Mouse (Mus musculus): Measurements from ENCODE around the gene Uck2.

The Uck2 gene

DNA sequence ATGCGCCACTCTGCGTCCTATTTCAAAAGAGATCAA lies at the start of gene Uck2:
Gene Uck2 (minus strand): TSS at position 1 of the 36 bp plus-strand sequence.
- DNase-seq (ENCODE audit: low spot score), result no peak

DNA sequence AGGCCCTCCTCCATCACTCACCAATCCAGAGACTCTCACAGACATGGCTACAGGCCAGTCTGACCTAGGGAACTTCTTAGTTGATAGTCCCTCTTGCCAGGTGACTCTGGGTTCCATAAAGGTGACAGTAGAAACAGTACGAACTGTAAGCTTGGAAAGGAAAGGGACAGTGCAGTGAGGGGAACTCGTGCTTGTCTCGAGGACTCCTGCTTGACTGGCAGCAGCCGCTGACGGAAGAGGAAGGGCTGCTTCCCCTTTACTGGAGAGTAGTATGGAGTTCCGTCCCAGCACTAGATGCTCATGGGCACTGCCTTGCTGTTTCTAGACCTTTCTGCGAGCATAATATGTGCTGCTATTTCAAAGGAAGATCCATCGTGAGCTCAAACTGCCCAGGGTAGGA lies 46.0 kb upstream of the Uck2 start:
- DNase-seq (ENCODE audit: low spot score), result no peak

DNA sequence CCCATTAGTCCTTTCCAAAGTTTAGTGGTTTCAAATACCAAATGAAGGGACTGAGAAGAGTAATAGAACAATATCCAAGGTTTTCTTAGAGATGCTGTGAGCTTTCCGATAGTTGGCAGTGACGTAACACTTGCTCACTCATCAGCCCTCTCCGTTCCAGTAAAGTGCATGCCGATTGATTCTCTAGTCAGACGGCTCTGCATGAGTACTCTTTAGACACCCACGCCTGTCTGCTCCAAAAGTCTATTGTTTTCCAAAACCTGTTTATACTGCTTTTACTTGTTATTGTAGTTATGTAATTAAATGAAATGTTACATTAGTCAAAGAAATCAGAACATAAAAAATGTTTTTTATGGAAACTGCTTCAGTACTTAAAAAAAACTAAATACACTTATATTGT lies 43.7 kb upstream of the Uck2 start:
- no peak for DNase-seq (ENCODE audit: low spot score)

DNA sequence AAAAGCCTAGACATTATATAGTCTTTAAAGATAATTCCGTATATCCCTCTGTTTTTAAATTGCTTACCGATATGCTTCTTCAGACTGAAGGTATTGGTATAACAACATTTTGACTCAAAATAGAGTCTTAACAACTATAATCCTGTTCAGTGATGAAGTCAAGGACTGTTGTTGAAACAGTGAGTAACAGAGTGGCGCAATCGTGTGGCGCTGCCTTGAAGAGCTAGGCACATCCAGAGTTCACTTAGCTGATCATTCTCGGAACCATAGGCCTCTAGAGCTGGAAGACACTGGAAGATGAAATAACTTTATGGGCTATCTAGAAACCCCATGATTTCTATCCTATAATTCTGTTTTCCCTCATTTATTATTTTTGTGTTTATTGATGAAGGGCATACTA lies 36.6 kb upstream of the Uck2 start:
- no peak for DNase-seq (ENCODE audit: low spot score)

DNA sequence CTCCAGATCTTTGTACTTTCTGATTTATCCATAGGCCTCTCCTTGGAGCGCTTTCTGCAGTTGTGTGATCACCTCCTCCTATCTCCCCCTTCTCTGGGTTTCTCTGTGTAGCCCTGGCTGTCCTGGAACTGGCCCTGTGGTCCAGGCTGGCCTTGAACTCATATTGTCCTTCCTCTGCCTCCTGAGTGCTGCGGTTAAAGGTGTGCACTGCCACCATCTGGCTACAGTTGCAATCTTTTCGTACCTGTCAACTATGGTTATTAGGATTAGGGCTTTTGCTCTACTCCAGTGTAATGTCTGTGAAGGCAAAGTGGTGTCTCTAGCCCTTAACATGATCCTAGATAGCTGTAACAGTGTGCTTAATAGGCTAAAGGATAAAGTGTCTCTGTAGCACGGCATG lies 28.1 kb upstream of the Uck2 start:
- DNase-seq (ENCODE audit: low spot score), result no peak

DNA sequence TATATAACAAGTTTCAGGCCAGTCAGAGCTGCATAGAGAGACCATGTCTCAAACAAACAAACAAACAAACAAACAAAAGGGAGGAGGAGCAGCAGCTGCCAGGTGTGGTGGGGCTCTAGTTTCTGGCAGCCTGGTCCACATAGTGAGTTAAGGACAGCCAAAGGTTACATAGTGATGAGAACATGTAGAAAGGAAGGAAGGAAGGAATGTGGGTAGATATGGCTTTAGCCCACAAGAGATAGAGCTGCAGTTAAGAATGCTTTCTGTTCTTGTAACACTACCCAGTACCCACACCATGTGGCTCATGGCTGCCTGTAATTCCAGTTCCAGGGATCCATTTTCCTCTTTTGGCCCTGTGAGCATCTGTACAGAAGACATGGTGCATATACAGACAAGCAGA lies 27.2 kb upstream of the Uck2 start:
- DNase-seq (ENCODE audit: low spot score), result no peak

DNA sequence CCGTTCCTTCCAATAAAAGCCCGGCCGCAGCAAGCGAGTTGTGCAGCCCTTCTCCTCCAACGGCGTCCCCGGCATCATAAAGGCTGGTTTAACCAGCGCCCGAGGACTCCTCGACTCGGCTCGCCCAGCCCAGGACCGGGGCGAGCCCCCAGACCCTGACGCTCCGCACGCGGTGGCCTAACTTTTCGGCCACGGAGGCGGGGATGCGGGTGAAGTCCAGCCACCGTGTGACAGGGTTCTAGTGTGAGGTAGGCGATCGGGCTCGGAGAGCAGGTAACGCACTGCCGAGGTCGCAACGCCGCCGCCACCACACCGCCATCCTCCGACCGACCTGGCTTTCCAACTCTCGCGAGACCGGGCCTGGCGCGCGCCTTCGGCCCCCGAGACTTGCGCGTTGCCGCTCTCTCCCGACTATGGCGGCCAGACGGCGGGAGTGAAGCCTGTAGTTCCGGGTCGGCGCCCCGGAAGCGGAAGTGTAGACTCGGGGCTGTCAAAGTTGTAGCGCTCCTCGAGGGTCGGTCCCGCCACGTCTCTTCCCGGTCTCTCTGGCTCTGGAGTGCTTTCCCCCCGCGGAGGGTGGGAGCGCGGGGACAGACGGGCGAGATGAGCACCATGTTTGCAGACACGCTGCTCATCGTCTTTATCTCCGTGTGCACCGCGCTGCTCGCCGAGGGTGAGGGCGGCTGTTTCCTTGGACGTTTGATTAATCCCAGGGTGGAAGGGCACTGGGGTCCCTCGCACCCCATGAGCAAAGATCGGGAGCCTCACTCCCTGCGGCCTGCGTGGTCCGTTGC lies 23.3 kb upstream of the Uck2 start, which contains the start of gene Tmco1:
Gene Tmco1 (plus strand): TSS at position 118 of the 794 bp plus-strand sequence.
- peak; percentile 97 for DNase-seq (ENCODE audit: low spot score)

DNA sequence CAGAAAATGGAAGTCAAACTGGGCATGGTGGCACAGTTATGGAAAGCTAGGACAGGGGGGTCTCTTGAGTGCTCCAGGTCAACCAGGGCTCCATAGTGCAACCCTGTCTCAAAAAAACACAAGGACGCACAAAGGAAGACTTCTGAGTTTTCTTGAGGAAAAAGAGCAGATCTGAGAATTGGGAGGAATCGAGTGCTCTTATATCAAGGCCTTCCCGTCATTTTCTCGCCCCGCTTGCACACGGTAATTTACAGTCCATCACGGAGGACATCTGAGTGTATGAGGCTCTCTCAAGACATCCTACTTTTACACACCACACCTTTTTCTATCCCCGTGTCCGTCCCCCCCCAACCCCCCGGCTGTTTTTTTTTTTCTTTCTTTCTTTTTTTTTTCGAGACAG lies 22.6 kb upstream of the Uck2 start:
- DNase-seq (ENCODE audit: low spot score), result no peak

DNA sequence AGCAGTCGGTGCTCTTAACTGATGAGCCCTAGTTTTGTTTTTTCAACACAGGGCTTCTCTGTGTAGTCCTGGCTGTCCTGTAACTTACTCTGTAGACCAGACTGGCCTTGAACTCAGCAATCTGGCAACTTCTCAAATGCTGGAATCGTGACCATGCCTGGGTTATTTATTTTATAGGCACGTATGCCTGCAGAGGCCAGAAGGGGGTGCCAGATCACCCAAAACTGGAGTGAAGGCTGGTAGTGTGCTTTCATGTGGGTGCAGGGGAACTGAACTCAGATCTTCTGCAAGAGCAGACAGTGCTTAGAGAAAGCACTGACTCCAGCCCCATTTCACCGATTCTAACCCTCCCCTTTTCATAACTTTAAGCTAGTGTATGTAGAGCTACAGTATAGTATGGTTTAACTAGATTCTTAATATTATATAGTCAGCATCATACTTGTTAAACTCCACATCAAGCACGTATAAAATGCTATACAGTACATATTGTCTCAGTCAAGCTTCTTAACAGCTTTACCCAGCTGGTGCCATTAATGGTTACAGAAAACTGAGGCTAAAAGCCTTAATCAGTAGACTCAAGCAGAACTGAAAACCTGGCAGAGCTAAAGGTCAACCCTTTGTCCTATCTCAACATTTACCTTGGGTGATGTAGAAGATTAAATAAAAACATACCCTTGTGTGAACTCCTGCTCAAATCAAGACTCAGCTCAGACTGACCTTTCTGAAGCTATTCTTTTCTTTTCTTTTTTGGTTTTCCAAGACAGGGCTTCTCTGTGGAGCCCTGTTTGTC lies 21.5 kb upstream of the Uck2 start:
- peak; percentile 15 for DNase-seq (ENCODE audit: low spot score)

DNA sequence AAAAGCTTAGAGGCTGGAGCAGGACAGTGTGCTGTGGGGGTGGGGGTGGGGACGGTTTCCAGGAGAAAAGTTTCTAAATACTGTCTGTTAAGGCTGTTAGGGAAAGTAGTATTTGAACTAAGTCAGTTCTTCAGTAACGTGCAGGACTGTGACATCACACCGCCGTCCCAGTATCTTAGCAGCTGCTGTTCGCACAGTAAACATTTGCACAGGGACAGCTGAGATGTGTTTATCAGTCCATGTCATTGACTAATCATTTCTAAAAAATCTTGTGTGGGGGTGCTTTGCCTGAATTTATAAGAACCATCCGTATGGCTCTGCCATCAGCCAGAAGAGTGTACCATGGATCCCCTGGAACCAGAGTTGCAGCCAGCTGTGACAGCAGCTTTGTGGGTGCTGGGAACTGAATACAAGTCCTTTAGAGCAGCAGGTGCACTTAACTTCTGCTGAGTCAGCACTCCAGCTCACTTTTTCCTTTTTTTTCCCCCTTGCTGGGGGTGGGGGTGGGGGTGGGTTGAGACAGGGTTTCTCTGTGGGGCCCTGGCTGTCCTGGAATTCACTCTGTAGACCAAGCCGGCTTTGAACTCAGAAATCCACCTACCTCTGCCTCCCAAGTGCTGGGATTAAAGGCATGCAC lies 20.5 kb upstream of the Uck2 start:
- DNase-seq (ENCODE audit: low spot score), result no peak

DNA sequence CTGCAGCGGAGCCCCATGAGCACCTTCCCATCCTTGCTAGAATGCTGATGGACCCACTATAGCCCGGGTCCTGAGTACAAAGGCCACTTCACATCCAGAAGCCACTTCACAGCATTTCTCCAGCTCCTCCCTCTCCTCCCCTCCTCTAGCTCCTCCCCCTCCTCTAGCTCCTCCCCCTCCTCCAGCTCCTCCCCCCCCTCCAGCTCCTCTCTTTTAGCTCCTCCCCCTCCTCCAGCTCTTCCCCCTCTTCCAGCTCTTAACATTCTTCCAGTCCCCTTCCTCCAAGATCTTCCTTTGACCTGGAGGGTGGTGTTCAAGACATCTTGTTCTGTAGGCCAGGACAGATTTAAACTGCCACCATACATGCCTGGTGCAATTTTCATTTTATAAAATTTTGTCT lies 15.0 kb upstream of the Uck2 start:
- DNase-seq (ENCODE audit: low spot score), result no peak

DNA sequence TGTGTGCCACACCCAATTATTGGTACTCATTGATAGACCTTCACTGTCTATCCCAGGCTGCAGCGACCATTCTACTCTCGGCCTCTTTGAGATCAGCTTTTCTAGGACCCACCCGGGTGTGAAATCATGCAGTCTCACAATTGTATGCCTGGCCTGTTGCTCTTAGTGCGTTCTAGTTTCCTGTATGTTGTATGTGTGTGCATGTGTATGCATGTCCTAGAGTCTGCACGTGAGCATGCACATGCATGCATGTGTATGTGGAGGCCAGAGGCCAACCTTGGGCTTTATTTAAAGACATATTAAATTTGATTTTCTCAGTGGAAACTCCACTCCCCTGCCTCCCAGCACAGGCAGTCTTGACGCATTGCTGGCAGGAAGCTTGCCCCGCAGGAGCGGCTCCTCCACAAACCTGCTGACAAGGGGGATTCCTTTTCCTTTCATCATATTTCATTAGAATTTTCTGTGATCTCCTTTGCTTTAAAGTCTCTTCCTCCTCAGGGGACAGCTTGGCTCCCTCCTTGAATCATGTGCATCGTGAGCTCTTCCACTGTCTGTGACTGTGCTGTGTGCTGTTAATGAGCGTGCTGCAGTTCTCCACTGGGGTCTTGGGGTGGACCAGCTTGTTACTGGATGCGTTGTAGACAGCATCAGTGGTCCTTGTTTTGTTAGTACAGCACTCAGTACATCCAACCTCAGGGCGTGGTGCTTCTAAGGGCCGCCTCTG lies 10.7 kb upstream of the Uck2 start:
- no peak for DNase-seq (ENCODE audit: low spot score)

DNA sequence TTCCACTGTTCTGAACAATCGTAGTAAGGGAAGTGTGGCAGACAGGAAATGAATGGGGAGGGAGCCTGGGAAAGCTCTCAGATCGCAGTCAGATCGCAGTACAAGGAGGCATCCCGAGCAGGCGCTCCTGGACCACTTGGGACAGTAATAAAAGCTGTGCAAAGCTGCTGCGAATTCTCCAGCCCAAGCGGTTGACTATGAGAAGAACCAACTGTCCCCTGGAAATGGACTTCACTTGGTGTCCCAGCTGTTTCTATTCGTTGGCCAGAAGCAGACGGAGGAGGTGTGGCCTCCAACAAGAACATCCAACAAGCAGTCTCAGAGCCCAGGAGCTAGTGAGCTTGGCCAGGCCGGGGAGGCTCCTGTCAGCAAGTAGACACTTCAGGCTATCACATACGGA lies 7.3 kb upstream of the Uck2 start:
- DNase-seq (ENCODE audit: low spot score), result no peak

DNA sequence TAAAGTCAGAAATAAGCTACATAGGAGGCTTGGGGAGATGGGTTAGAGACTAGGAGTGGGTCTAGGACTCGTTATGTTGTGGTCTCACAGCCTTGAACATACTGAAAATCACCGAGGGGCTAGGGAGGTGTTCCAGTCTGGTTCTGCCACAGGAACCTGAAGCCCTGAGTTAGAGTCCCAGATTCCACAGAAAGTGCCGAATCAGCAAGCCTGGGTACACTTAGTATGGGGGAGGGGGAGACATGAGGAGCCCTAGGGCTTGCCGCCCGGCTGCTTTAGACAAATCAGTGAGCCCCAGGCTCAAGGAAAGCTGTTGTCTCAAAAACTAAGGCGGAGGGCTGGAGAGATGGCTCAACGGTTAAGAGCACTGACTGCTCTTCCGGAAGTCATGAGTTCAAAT lies 6.5 kb upstream of the Uck2 start:
- no peak for DNase-seq (ENCODE audit: low spot score)

DNA sequence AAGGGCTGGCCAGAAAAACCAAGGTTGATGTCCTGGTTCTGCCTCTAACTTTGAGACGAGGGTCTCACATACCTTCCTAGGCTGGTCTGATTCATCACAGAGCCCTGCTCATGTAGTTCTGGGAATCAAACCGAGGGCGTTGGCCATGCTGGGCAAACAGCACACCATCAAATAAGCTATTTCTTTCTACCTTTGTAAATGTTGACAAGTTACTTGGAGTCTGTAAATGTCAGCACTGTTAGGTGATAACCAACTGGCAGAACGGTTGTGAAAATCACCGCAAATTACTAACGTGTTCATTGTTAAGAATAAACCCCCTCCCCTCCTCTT lies 5.1 kb upstream of the Uck2 start:
- no peak for DNase-seq (ENCODE audit: low spot score)

DNA sequence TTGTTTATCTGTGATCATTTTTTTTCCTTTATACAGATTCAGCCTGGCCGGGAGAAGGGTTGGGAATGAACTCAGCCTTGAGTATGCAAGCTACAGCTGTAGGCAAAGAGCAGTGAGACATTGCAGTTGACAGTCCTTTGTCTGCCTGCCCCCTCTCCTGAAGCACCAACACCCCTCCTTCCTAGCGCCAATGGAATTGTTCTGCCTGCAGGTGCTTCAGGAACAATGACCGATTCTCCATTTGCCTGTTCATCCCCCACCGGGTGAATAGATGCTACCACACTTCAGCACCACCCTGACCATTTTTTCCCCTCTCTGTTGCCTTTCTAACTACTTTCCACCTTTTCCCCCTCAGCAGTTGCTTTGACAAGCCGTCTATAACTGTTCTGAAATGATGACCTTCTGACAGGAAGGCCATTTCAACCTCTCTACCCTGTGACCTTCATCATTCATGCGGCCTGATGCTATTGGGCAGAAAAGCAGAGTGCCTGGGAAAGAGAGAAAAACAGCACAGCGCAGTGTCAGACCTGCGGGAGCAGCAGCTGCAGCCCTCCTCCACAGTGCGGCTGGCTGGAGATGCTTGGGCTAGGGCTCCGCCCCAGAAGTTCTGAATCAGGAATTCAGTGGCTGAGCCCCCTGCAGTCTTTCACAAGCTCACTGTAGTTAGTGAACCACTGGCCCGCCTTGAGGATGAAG lies 4.6 kb upstream of the Uck2 start:
- no peak for DNase-seq (ENCODE audit: low spot score)

DNA sequence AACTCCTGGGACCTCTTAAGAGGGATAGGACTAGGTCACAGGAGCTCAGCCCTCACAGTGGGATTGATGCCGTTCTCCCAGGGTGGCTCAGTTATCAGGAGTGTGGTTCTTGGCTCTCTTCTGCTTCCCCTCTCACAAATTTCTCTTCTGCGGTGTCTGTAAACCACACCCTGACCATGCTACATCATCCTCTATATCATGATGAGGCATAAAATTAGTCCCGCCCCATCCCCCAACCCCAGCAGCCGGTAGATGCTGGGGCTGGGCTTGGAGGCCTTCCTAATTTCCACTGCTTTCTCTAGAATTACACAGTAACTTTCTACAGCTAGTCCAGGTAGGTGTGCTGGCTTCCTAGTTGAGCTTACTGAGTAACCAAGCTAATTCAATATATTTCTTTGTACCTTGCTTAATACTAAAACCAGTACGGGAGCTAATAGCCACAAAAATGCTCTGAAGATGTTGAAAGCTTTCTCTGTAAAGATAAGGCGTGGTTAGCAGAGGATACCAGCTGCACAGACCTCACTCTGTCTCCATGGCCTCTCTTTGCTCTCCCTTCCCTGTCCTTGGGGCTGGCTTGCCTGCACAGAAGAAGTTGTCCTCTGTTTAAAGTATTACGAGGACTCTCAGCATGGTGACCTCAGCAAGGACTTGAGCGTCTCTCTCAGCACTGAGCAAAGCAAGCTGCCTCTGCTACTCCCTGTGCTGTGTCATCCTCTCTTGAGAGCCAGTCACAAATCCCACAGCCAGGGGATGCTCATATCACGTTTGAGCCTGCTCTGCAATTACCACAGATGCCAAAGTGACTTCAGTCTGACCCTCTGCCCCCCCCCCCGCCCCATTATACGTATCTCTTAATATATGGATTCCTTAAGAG lies 3.8 kb upstream of the Uck2 start:
- no peak for DNase-seq (ENCODE audit: low spot score)

DNA sequence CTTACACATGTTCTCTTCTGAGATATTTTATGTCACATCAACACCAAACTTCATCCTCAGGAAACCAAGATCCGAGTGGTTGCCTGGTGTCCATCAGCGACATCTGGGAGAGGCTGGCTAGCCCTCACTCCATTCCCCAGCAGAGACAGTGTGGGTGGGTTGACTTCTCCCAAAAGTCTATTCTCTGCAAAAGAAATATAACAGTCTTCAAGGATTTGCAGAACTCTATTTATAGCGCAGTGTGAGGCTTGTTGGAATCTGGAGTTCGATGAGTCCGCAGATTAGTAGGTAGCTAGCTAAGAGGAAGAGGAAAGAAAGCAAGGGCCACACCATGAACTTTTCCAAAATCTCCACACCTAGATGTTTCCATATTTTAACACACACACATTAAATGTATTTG lies 2.0 kb upstream of the Uck2 start:
- no peak for DNase-seq (ENCODE audit: low spot score)

DNA sequence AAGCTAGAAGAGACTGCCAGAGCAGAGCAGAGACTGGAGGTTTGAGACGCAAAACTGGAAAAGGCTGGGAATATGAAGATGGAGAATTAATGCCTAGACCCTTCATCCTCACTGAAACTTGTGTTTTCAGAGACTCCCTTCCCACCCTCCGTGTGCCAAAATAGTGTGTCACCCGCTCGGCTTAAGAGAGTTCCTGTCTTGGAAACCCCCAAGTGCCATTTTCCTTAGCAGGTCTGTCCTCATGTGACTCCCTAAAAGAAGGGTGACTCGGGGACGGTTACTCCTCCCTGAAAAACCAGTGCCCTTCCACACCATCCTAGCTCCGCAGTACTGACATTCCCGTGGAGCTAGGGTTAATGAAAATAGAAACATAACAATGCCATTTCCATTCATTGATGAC lies 236 bp upstream of the Uck2 start:
- no peak for DNase-seq (ENCODE audit: low spot score)

DNA sequence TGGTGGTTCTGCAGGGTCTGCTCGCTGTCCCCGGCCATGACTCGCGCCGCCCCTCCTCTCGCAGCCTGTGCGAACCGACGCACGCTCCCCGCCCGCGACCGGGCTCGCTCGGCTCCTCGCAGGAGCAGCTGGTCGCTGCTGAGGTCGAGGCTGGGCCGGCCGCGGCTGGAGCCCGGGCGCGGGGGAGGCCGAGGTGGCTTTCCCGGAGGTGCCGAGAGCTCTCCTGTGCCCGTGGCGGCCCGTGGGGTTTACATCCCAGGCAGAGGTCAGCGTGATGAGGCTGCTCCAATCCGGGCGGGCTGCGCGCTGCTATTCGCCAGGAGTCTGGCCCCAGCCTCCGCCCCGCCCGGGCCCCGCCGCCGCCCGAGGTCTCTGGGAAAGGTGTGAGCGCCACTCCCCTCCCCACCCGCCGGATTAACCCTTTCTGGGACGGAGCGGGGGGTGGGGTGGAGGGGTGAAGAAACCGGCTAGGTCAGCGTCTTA lies 242 bp downstream of the Uck2 start:
- peak; percentile 71 for DNase-seq (ENCODE audit: low spot score)

DNA sequence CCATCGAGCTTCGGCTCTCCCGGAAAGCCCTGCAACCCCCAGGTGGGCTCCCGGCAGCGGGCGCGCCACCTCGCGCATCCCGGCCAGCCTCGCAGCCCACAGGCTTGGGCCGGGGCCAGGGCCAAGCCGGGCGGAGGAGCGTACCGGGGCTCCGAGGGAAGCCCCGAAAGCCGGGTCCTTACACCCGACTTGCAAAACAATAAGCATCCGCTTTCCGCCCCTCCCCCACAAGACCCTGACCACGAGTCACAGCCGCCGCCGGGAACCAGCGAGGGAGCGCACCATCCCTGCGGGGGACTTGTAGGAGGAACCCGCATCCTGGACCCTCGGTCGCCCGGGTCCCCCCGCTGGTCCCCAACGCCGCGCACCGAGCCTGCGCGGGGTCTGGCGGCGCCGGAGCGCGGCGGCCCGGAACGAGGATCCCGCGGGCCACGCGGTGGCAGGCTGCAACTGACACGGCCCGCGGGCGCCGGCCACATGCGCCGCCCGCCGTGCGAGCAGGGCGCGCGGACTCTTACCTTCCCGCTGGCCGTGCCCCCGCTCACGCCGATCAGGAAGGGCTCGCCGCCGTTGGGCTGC lies 773 bp downstream of the Uck2 start:
- peak; percentile 52 for DNase-seq (ENCODE audit: low spot score)
